Mouse (Mus musculus) stomach, embryonic 16.5 days (tissue): Measurements from ENCODE around the gene Chn1. TPM values are rescaled to one million over a fixed set of nuclear protein-coding genes. Genes with fewer than 3 reads are reported as not detected.

ENCODE experiments used
- ATAC-seq: fragments of 200-750 bp; cut with Nextera tagmentation; 2 replicates; pipeline ENCODE4 v1.8.0; 2017; ENCODE audit warnings: moderate number of reproducible peaks, moderate TSS enrichment; ENCODE audit not compliant: insufficient read depth, low FRiP score
- H3K27ac ChIP-seq: fragments of 300-500 bp; sonication (generic); 2 replicates; pipeline ENCODE4 v1.5.1; 2014; ENCODE audit warnings: low read length
- H3K27me3 ChIP-seq: fragments of 300-500 bp; sonication (generic); 2 replicates; pipeline ENCODE4 v1.6.1; 2014; ENCODE audit warnings: low read length, control low read depth, mixed read lengths; ENCODE audit not compliant: control insufficient read depth, insufficient read depth
- H3K36me3 ChIP-seq: fragments of 300-500 bp; sonication (generic); 2 replicates; pipeline ENCODE4 v1.6.1; 2014; ENCODE audit warnings: low read length; ENCODE audit not compliant: control insufficient read depth, insufficient read depth
- H3K4me1 ChIP-seq: fragments of 300-500 bp; sonication (generic); 2 replicates; pipeline ENCODE4 v1.6.1; 2014; ENCODE audit warnings: low read length, control low read depth, mixed read lengths; ENCODE audit not compliant: control insufficient read depth, insufficient read depth
- H3K4me2 ChIP-seq: fragments of 300-500 bp; sonication (generic); 2 replicates; pipeline ENCODE4 v1.6.1; 2014; ENCODE audit warnings: low read depth, low read length, mixed read lengths
- H3K4me3 ChIP-seq: fragments of 300-500 bp; sonication (generic); replicated peaks from 2 replicates; pipeline ENCODE4 v1.5.1; 2014; ENCODE audit warnings: mild to moderate bottlenecking, low read length
- H3K9ac ChIP-seq: fragments of 300-500 bp; sonication (generic); 2 replicates; pipeline ENCODE4 v1.6.1; 2014; ENCODE audit warnings: low read length
- H3K9me3 ChIP-seq: fragments of 300-500 bp; sonication (generic); replicated peaks from 2 replicates; pipeline ENCODE4 v1.6.1; 2016; ENCODE audit warnings: low read length, control low read depth; ENCODE audit not compliant: control insufficient read depth
- WGBS: fragments of 180-500 bp; shearing (Covaris S2); extraction: QIAGEN DNeasy Blood & Tissue Kit; methylation state at CpG from one replicate; pipeline ENCODE4 v1.1.7; 2014; 5-methylcytosine and 5-hydroxymethylcytosine counted together
- polyA plus RNA-seq: library from polyadenylated mRNA; unstranded; fragments of >200 nt; fragmentation: Nextera tagmentation; extraction: Ambion mirVana; gene quantifications from 2 replicates; pipeline ENCODE4 v1.2.1, GENCODE M21; 2015

The Chn1 gene
- polyA plus RNA-seq, 1 experiment from 2014 or later, result 13.1 TPM

GRCm38 (mm10) chr2:73721821-73722220 is 53.3 kb downstream of the Chn1 start:
- ATAC-seq, result no peak
- H3K9me3 ChIP-seq, result no peaks in the 10 kb centered on the region
- H3K4me2 ChIP-seq, result no peak overlapping the region
- no peaks in the 10 kb centered on the region for H3K36me3 ChIP-seq
- H3K9ac ChIP-seq, result no peak overlapping the region
- no peak overlapping the region; the same call in 1 of the 2 replicates for H3K27ac ChIP-seq
- H3K27me3 ChIP-seq, result no peaks in the 10 kb centered on the region
- 38% methylated on average over 4 of the region's 4 CpGs for WGBS
- no peak overlapping the region for H3K4me3 ChIP-seq
- no peaks in the 10 kb centered on the region; the same call in 1 of the 2 replicates for H3K4me1 ChIP-seq

GRCm38 (mm10) chr2:73712481-73712880 is 62.7 kb downstream of the Chn1 start:
- H3K9ac ChIP-seq, result no peak overlapping the region
- H3K9me3 ChIP-seq, result no peaks in the 10 kb centered on the region
- no peaks in the 10 kb centered on the region for H3K27me3 ChIP-seq
- H3K4me2 ChIP-seq, result no peak overlapping the region
- H3K4me3 ChIP-seq, result no peak overlapping the region
- no peaks in the 10 kb centered on the region for H3K36me3 ChIP-seq
- ATAC-seq, result no peak
- no peak overlapping the region for H3K27ac ChIP-seq
- H3K4me1 ChIP-seq, result no peaks in the 10 kb centered on the region

GRCm38 (mm10) chr2:73693045-73693444 is 82.1 kb downstream of the Chn1 start:
- Histone ChIP-seq H3K36me3 (no peaks in the 10 kb centered on the region), H3K4me1 (no peaks in the 10 kb centered on the region), H3K9ac (no peak overlapping the region), H3K9me3 (no peaks in the 10 kb centered on the region), H3K27me3 (no peaks in the 10 kb centered on the region), H3K4me2 (no peak overlapping the region), H3K27ac (no peak overlapping the region), H3K4me3 (no peak overlapping the region)
- no peak for ATAC-seq
- WGBS, result 63% methylated on average over 4 of the region's 4 CpGs

- Histone ChIP-seq H3K27ac (no peak overlapping the region), H3K4me3 (no peak overlapping the region), H3K36me3 (no peaks in the 10 kb centered on the region), H3K9me3 (no peaks in the 10 kb centered on the region), H3K4me2 (no peak overlapping the region), H3K9ac (no peak overlapping the region), H3K4me1 (no peaks in the 10 kb centered on the region), H3K27me3 (no peaks in the 10 kb centered on the region)
- 86% methylated on average over 6 of the region's 6 CpGs for WGBS
- ATAC-seq, result no peak
These were observed 84.2 kb downstream of the Chn1 start for GRCm38 (mm10) chr2:73690783-73691604.

- Histone ChIP-seq H3K27ac (no peak overlapping the region), H3K9me3 (no peaks in the 10 kb centered on the region), H3K4me1 (no peaks in the 10 kb centered on the region), H3K9ac (no peak overlapping the region), H3K4me2 (no peak overlapping the region), H3K4me3 (no peak overlapping the region), H3K27me3 (no peaks in the 10 kb centered on the region), H3K36me3 (no peaks in the 10 kb centered on the region)
- WGBS, result 26% methylated on average over 1 of the region's 1 CpGs
- ATAC-seq, result no peak
These were observed 92.6 kb downstream of the Chn1 start for GRCm38 (mm10) chr2:73682500-73682899.

- Histone ChIP-seq H3K27me3 (no peaks in the 10 kb centered on the region), H3K4me1 (no peaks in the 10 kb centered on the region), H3K36me3 (no peaks in the 10 kb centered on the region), H3K4me3 (no peak overlapping the region), H3K9me3 (no peaks in the 10 kb centered on the region), H3K9ac (no peak overlapping the region), H3K27ac (no peak overlapping the region), H3K4me2 (no peak overlapping the region)
- ATAC-seq, result no peak
- WGBS, result 73% methylated on average over 1 of the region's 1 CpGs
These were observed 94.6 kb downstream of the Chn1 start for GRCm38 (mm10) chr2:73680425-73681027.

GRCm38 (mm10) chr2:73668608-73669007 is 106.5 kb downstream of the Chn1 start:
- no peak for ATAC-seq
- 64% methylated on average over 4 of the region's 4 CpGs for WGBS
- Histone ChIP-seq H3K36me3 (no peaks in the 10 kb centered on the region), H3K27ac (no peak overlapping the region), H3K9ac (no peak overlapping the region), H3K4me3 (no peak overlapping the region), H3K4me1 (no peaks in the 10 kb centered on the region), H3K27me3 (no peaks in the 10 kb centered on the region), H3K9me3 (no peaks in the 10 kb centered on the region), H3K4me2 (no peak overlapping the region)

- WGBS, result 86% methylated on average over 11 of the region's 11 CpGs
- H3K27ac ChIP-seq, result no peak overlapping the region
- no peak overlapping the region for H3K4me3 ChIP-seq
- peak overlapping the region; percentile 52 for H3K4me2 ChIP-seq
- no peaks in the 10 kb centered on the region for H3K36me3 ChIP-seq
- H3K9ac ChIP-seq, result no peak overlapping the region; the same call in 1 of the 2 replicates
- H3K9me3 ChIP-seq, result no peaks in the 10 kb centered on the region
- H3K4me1 ChIP-seq, result peaks cover 10% of the 10 kb centered on the region; the same call in 1 of the 2 replicates
- no peaks in the 10 kb centered on the region for H3K27me3 ChIP-seq
- no peak; the same call in 1 of the 2 replicates for ATAC-seq
These were observed 114.5 kb downstream of the Chn1 start for GRCm38 (mm10) chr2:73660566-73661134.
